Mouse (Mus musculus): ENCODE measurements around the gene Lst1.

Lst1 gene

DNA sequence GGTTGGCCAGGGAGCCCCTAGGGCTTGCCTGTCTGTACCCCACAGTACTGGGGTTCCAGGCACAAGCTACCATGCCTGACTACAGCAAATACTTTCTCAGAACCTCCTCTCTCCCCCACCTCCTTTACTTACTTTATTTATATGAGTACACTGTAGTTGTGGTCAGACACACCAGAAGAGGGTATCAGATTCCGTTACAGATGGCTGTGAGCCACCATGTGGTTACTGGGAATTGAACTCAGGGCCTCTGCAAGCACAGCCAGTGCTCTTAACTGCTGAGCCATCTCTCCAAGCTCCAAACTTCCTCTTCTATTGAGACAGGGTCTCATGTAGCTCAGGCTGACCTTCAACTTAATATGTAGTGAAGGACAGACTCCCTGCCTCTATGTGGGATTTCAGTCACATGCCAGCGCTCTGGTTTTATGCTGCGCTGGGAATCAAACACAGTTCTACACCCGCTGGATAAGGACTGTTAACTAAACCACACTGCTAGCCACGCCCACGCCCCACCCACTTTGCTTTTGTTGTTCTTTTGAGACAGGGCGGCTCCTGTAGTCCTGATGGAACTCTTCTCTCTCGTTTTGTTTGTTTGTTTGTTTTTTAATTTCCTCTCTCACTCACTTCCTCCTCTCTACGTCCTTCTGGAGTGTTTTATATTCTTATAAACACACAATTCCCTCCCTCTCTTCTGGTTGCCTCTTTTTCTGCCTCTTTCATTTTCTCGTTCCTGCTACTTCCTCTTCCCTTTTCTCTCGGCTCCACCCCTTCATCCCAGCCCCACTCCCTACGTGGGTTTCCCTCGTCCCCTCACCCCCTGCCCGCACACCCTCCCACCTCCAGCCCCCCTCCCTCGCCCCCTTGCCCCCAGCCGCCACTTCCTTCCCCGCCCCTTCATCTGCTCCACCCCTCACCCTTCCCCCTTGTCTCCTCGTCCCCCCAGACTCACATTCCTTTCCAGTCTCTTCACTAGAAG is 2.3 kb downstream of the Lst1 start:
- DNase-seq (ENCODE audit: low read depth, low spot score) = no peak

DNA sequence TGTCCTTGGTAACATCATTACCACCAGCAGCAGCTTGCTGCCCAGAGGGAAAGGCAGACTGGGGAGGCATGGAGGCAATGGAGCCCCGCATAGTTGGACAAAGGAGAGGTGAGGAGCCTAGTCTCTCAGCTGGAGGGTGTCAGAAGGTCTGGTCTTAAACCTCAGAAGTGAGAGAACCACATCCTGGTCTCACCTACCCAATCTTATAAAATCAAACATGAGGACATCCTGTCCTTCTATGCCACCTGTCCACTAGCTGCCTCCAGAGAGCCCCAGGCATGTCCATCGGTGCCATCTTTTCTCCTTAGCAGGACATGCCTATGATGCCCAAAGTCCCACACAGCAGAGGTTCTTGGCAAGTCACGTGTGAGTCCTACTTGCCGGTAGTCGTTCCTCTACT is 8.1 kb downstream of the Lst1 start:
- DNase-seq (ENCODE audit: low read depth, low spot score) = no peak

DNA sequence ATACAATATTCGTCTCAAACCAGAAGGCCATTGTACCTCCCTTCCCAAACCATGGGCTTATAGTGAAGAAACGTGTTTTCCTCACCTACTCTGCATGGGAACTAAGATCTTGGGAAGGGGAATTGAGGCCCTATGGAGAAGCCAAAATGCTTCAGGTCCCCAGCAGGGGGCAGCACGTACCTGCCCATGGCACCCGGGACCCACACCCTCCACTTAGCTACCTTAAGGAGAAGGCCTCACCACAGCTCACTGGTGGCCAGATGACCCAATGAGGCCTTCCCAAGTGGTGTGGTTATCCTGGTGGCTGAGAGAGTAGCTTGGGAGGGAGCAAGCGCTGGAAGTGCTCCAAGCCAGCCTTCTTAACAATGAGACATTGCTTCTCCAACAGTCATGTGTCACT is 9.7 kb downstream of the Lst1 start:
- DNase-seq (ENCODE audit: low read depth, low spot score) = peak; percentile 30

DNA sequence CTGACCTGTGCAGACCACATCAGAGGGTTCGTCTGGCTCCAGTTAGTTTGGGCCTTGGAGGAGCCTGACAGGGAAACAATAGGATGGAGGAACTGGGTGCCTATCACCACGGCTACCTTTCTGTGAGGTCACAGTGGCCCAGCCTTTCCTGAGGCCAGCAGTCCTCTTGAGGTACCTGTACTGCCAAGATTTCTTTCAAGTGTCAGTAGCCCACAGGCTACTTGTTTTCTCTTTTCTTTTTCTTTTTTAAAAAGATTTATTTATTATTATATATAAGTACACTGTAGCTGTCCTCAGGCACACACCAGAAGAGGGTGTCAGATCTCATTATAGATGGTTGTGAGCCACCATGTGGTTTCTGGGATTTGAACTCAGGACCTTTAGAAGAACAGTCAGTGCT is 12.3 kb downstream of the Lst1 start, which contains the start of gene Aif1:
Gene Aif1, minus strand, starts transcription at position 101 of the 400 bp plus-strand sequence.
- DNase-seq (ENCODE audit: low read depth, low spot score) = no peak

DNA sequence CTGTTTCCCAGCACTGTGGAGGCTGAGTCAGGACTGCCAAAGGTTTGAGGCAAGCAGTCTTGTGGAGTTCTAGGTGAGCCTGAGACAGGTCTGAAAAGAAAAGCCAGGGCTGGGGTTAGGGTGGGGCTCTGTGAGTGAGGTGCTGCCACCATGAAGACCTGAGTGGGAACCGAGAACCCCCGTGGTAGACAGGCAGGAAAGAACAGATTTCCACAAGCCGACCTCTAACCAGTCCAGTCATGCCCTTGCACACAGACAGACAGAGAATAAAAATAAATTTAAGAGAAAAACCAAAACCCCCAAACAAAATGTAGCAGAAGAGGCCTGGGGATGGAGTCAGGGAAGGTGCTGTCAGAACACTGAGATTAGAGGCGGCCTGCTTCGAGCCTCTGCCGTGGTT is 12.9 kb downstream of the Lst1 start:
- DNase-seq (ENCODE audit: low read depth, low spot score) = no peak

DNA sequence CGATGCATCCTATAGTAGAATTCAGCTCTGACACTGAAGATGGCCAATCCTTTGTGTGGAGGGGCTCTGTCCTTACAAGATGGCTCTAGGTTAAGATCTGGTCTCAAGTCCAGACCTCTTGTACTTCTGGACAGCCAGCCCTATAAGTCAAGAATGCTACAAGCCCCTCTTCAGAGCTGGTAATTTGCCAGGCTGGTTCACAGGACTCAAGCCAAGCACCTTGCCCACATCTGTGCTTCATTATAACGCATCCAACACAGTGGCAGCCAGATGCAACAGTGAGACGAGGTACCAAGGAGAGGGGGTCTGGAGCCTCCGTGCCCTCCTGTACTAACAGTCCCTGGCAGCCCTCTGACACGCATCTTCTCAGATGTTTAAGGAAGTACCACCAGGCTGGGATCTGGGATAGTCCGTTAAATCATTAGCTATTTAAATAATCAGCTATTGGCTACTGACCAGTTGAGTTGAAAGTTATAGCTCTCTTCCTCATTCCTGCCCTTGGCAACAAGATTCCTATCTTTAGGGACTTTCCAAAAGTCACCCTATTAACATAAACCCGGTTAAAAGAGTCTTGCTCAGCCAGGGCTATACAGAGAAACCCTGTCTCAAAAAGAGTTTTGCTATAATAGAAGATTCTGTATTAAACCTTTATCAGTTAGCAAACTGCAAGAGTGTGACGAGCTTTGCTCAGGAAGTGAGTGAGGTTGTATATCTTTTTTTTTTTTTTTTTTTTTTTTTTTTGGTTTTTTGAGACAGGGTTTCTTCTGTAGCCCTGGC is 13.8 kb downstream of the Lst1 start:
- no peak for DNase-seq (ENCODE audit: low read depth, low spot score)

DNA sequence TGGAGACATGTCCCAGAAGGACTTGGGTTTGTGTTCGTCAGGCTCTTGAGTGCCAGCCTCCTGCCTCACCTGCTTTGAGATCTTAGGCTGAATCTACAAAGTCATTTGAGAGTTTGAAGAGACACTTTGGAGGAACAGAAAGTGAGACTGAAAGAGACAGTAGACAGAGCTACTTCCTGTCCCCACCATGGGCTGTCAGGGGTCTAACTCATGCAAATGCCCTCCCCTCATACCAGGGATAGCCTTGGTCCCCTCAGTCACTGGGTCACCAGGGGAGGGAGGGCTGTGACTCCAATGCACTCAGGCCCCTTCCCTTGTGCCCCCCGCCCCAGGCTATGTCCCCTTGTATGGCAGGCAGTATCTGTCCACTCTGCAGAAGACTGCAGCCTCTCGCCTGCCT is 14.9 kb downstream of the Lst1 start:
- no peak for DNase-seq (ENCODE audit: low read depth, low spot score)

DNA sequence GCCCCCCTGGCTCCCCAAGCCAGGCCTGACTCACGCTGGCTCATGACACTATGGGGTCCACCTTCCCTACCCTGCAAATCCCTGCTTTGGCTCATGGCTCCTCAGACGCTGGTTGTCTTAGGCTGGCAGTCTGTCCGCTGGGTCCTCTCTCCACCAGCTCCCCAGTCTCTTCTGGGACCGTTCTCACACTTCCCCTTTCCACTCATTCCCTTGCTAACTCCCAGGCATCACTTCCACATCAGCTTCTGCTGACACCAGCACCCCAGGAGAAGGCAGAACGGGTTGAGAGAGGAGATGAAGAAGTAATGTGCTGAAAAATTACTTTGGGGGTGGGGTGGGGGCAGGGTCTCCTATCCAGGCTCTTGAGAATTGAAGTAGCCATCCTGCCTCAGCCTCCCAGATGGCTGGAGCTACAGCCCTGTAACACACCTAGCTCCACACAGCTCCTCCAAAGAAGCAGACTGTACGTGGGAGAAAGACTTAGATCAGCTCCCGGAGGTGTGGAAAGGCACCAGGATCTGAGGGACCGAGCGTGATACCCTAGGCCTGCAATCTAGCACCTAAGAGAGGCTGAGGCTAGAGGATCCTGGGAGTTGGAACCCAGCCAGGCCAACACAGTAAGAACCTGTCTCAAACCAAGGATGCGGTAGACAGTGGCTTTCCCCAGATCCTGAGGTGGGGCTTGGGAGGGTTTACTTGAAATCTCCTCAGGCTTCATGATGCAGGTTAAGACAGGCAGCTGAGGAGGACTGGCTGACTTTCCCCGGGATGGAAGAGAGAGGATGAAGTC is 15.6 kb downstream of the Lst1 start:
- DNase-seq (ENCODE audit: low read depth, low spot score) = no peak

DNA sequence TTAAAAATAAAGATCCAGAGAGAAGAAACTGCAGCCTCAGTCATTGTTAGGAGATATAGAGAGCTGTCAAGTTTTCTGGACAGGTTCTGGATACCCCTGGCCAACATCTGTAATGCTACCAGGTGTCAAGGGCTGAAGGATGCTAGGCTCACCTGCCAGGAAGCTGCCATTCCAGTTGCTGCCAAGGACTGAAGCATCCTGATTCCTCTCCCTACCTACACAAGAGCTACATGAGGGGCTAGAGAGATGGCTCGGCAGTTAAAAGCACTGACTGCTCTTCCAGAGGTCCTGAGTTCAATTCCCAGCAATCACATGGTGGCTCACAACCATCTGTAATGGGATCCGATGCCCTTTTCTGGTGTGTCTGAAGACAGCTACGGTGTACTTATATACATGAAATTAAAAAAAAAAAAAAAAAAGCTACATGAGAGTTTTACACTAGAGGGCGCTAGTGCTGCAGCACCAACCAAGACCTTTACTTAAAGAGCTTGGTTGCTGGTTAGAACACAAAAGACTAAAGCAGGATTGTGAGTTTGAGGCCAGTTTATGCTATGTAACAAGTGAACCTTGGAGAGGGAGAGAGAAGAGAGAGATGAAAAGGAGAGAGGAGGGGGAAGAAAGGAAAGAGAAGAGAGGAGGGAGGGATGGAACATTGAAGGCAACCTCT is 19.6 kb downstream of the Lst1 start:
- peak; percentile 48 for DNase-seq (ENCODE audit: low read depth, low spot score)

DNA sequence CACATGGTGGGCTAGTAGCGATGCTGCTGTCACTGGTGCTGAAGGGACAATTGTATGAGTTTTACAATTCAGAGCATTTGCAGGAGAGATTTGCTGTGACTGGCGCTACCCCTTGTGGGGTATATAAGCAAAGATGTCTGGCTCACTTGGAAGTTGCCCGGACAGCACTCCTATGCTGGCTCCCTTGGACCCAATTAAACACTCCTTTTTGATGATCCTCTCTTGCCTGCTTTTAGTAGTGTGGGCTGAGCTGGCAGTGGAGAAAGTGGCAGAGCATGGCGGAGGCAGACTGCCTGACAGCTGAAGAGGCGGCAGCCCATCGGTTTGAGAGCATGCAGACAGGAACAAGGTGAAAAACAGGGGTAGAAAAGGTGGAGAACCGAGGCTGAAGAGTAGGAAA is 20.4 kb downstream of the Lst1 start:
- no peak for DNase-seq (ENCODE audit: low read depth, low spot score)

DNA sequence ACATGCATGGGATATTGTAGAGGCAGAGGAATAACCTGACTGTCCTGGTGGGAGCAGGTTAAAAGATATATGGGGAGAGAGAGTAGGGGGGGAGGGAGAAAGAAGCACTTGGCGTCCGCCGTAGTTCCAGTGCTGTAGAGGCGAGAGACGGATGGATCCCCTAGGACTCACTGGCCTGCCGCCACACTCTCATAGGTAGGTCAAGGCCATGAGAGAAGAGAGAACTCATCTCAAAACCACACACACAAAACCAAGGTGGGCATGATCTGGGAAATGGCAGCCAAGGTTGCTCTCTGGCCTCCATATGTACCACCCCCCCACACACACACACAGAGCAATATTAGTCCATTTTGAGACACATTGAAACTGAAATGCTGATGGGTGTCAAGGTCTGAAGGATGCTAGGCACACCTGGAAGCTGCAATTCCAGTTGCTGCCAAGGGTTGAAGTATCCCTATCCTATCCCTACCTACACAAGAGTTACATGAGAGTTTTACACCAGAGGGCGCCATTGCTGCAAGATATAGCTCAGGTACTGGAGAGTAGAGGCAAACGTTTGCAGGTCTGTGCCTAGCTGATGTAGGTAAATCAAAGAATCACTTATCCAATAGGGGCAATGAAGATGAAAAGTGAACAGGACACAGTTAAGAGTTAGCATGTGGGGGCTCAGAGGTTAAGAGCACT is 21.7 kb downstream of the Lst1 start:
- peak; percentile 63 for DNase-seq (ENCODE audit: low read depth, low spot score)

DNA sequence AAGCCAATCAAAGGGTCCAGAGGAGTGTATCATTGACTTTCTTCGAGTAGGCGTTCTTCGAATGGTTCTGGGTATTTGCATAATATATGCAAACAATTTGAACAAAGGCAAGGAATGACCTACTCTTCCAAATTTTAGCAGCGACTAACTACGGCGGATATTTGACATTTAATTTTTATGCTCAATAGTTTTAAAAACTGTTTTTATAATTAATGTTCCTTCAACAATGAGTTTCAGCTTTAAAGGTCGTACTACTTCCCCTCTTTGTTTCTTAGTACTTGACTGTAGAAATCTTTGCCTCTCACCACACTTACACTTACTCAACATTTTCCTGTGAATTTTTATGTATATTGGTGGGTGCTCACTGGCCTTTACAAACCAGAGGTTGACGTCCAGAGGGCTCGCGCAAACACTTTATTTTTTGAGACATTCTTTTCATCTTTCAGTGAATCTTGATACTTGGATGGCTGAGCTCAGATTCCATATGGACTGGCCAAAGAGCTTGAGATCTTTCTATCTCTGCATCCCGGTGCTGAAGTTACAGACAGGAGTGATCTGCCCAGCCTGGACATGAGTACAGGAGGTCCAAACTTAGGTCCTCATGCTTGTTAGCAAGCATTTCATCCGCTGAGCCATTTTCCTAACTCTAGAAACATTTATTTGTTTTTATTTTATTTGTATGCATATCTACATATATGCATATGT is 22.6 kb downstream of the Lst1 start:
- no peak for DNase-seq (ENCODE audit: low read depth, low spot score)

DNA sequence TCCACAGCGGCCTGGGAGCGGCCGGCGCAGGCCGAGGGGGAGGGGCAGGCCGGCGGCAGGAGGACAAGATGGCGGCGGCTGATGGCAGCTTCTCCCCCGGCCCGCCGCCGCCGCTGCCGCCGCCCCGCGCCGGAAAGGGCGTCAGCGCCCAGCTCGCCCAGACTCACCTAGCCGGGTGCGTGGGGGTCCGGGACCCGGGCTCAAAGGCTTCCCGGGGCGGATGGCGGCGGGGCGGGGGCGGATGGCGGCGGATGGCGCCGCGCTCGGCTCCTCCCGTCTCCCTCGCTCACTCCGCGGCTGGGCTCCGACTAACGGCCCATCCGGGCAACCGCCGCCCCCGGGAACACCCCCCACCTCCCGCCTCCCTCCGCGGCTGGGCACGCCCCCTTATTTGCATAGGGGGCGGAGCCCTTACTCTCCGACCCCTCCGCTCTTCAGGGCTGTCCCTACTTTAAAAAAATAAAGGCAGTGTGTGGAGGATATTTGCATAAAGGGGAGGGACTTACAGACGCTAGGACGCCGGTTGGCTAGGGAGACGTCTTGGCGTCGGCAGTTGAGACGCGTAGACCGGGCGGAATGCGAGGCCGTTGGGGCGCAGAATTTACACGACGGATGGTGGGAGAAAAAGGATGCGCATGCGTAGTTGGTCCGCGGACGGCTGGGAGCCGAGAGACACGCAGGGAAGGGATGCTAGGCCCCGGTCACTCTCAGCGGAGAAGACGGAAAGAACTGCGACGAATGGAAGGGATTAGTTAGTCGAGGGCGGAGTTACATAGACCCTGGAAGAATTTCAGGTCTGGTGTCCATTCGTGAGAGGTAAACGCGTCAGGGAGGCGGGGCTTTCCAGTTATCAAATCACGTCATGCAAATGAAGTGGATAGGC is 23.4 kb downstream of the Lst1 start, which contains the start of gene Prrc2a:
Gene Prrc2a, minus strand, starts transcription at position 330 of the 883 bp plus-strand sequence.
- peak; percentile 95 for DNase-seq (ENCODE audit: low read depth, low spot score)

DNA sequence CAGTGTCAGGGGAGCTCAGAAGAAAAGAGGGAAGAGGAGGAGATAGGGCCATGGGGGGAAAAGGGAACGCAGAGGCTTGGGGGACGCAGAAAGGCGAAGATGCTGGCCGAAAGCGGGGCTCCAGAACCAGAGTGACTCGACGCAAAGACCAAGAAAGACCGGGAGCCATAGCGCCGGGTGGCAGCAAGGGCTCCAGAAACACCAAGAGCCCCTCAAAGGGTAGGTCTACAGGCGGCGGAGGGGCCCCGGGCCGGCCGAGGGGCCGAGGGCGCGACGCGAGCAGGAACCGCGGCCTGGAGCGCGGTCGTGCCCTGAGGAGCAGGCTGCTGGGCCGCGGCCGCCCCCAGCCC is 24.0 kb downstream of the Lst1 start:
- DNase-seq (ENCODE audit: low read depth, low spot score) = peak; percentile 27

DNA sequence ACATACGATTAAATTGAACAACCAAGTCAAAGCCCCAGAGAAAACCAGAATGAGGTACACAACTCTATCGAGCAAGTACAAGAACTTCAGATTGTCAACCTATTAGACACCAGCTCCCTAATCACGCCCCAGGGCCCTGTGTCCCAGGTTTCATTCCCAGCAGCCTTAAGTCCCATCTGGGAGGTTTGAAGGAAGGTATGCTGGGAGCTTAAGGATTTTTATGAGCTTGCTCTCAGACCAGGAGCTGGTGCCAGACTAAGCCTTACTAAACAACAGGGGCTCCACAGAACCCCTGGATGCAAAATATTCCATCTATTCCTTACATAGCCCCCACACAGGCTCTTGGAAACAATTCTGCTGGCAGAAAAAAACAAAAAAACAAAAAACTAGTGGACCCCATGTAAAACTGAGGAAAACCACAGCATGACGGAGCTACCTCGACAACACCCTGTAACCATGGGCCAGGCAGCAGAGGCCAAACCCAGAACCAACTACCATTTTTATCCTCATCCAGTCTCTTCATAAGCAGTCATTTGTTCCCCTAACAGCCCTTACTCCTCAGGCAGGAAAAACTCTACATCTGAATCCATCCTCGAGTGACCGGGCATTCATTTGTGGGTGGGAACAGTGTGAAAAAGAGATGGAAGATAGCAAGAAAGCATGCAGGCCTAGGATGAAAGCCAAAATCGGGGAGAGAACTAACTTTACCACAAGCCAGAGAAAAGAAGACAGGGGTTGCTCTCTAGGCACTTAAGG is 24.7 kb downstream of the Lst1 start:
- DNase-seq (ENCODE audit: low read depth, low spot score) = peak; percentile 27

DNA sequence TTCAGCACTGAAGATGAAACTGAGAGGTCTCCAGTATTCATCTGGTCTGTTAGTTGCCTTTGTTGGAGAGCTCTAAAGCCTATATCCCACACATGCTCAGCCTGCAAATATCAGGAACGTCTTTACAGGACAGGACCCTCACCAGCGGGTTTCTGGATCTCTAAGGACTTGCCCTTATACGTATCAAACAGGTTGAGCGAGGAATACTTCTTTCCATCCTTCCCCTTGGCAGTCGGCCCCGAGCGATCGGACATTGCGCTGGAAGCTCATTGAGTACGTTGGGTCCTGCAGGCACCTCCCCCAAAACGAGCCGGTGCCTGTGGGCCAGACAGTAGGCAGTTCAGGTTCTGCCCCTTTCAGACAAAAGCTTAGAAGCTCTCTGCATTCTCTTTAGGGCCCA is 25.5 kb downstream of the Lst1 start:
- no peak for DNase-seq (ENCODE audit: low read depth, low spot score)

DNA sequence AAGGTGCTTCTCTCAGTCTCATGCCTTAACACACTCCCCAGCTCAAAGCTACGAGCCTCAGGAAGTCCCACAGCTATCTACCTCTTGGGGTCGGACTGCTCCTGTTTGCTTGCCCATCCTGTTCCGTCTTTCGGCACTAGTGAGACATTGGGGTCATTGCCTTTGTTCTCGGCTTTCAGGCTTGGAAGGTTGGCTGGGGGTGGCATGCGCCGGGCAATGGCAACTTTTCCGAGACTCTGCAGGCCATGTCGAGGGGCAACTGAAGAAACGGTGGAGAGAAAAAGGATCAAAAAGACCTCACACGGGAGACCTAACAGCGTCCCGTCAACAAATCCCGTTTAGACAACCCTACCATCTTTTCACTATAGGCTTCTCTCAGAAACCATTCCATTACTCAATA is 26.1 kb downstream of the Lst1 start:
- DNase-seq (ENCODE audit: low read depth, low spot score) = no peak

DNA sequence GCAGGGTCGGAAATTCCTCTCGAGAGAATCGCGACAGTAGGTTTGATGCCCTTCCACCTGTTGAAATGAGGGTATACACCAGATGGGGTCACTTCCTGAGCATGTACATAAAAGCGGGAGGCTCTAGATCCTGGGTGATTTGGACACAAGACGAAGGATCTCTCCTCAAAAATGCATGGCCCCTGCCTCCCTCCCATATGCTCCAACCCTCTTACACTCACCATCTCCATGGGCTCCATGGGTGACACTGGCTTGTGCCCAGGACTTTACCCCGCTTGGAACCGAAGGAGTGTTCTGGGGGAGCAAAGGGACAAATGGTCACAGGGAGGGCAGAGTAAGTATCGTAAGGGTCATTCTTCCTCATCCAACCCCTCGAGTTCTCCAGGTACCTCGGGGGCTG is 26.8 kb downstream of the Lst1 start:
- DNase-seq (ENCODE audit: low read depth, low spot score) = no peak

Data from c-Kit-negative CD71-positive TER-119-positive erythroid progenitor cells, embryonic 14.5 days (primary cell).